Mouse (Mus musculus) G1E (cell line): Measurements from ENCODE around the gene Pcsk2.

Experiments used
- CTCF ChIP-seq: IDR thresholded peaks from 2 replicates; pipeline ENCODE4 v1.5.1; 2012; ENCODE audit warnings: low read depth, low read length, inconsistent platforms, mixed read lengths
- GATA1 ChIP-seq: IDR thresholded peaks from 2 replicates; pipeline ENCODE4 v1.6.1; 2012; ENCODE audit warnings: borderline replicate concordance, low read length, inconsistent platforms, mixed read lengths
- POLR2AphosphoS5 ChIP-seq: IDR thresholded peaks from 2 replicates; pipeline ENCODE4 v1.6.1; 2012; ENCODE audit warnings: low read depth, low read length, inconsistent platforms; ENCODE audit not compliant: insufficient replicate concordance
- TAL1 ChIP-seq: conservative IDR thresholded peaks from 2 replicates; pipeline ENCODE4 v1.6.1; 2012; ENCODE audit warnings: low read depth, low read length, inconsistent platforms, mixed read lengths

DNA sequence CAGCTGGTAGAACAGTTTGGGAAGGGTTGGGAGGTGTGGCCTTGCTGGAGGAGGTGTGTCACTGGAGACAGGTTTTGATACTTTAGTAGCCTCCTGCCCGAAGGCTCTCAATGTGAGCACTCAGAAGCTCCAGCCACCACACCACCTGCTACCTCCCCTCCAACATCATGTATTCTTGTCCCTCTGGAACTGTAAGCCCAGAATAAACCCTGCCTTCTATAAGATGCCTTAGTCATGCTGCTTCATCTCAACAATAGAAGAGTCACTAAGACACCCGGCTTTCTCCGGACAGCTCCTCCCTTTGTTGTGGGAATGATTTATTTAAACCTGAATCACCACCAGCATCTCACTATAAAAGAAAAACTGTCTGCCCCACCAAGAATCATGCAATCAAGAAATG, 166.9 kb downstream of the Pcsk2 start:
- no peak for TF ChIP-seq CTCF
- TF ChIP-seq POLR2AphosphoS5, result no peak
- TF ChIP-seq GATA1, result no peak
- TF ChIP-seq TAL1, result no peak
